Mouse (Mus musculus) heart, embryonic 13.5 days (tissue): ENCODE measurements around the gene Il6ra. TPM values are rescaled to one million over a fixed set of nuclear protein-coding genes. Genes with fewer than 3 reads are reported as not detected.
A peak's percentile ranks its signal among the peaks of the same experiment; 100 is the strongest.

Experiments
- ATAC-seq: fragments of 200-750 bp; cut with Nextera tagmentation; 2 replicates; pipeline ENCODE4 v1.8.0; 2017; ENCODE audit warnings: moderate TSS enrichment; ENCODE audit not compliant: insufficient number of reproducible peaks, low FRiP score, low TSS enrichment; ENCODE audit errors: extremely low read depth
- H3K27ac ChIP-seq: fragments of 300-500 bp; sonication (generic); replicated peaks from 2 replicates; pipeline ENCODE4 v1.5.1; 2015; ENCODE audit warnings: moderate library complexity, mild to moderate bottlenecking, inconsistent platforms
- H3K27me3 ChIP-seq: fragments of 300-500 bp; sonication (generic); replicated peaks from 2 replicates; pipeline ENCODE4 v1.6.1; 2015; ENCODE audit warnings: mild to moderate bottlenecking, inconsistent platforms
- H3K36me3 ChIP-seq: fragments of 300-500 bp; sonication (generic); 2 replicates; pipeline ENCODE4 v1.6.1; 2015; ENCODE audit warnings: mild to moderate bottlenecking, inconsistent platforms
- H3K4me1 ChIP-seq: fragments of 300-500 bp; sonication (generic); 2 replicates; pipeline ENCODE4 v1.6.1; 2015; ENCODE audit warnings: inconsistent platforms
- H3K4me2 ChIP-seq: fragments of 300-500 bp; sonication (generic); 2 replicates; pipeline ENCODE4 v1.6.1; 2015; ENCODE audit warnings: inconsistent platforms, mild to moderate bottlenecking, moderate library complexity
- H3K4me3 ChIP-seq: fragments of 300-500 bp; sonication (generic); 2 replicates; pipeline ENCODE4 v1.5.1; 2015; ENCODE audit warnings: moderate library complexity, mild to moderate bottlenecking, inconsistent platforms
- H3K9ac ChIP-seq: fragments of 300-500 bp; sonication (generic); 2 replicates; pipeline ENCODE4 v1.6.1; 2015; ENCODE audit warnings: inconsistent platforms, mild to moderate bottlenecking, moderate library complexity
- H3K9me3 ChIP-seq: fragments of 300-500 bp; sonication (generic); 2 replicates; pipeline ENCODE4 v1.6.1; 2016; ENCODE audit warnings: inconsistent platforms
- WGBS: fragments of 180-500 bp; shearing (Covaris S2); methylation state at CpG from one replicate; pipeline ENCODE4 v1.1.7; 2015; ENCODE audit warnings: mixed read lengths; 5-methylcytosine and 5-hydroxymethylcytosine counted together
- polyA plus RNA-seq: library from polyadenylated mRNA; unstranded; fragments of >200 nt; fragmentation: Nextera tagmentation; extraction: Ambion mirVana; gene quantifications from 2 replicates; pipeline ENCODE4 v1.2.1, GENCODE M21; 2015

Gene Il6ra
- polyA plus RNA-seq, 1 experiment from 2014 or later: 0.75 TPM

DNA sequence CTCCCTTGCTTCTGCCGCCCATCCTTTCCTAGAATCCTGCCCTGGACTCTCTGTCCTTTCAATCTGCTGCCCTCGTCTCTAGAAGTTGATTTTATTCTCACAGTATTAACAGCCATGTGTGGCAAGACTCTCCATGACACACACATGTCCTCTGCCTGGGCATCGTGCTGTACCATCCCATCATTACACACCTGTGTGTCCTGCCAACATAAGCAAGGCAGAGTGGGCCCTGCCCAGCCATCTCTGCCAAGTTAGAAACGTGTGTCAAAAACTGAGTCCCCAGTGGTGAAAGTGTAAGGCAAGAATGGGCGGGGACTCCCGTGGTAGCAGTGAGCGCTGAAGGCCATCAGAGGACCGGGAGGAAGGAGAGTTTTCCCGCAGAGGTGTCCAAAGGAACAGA, 67.2 kb downstream of the Il6ra start:
- no peak overlapping the region for H3K9ac ChIP-seq
- no peak for ATAC-seq
- H3K27ac ChIP-seq: no peak overlapping the region
- H3K4me3 ChIP-seq: no peak overlapping the region
- H3K27me3 ChIP-seq: no peaks in the 10 kb centered on the region
- peaks cover 4% of the 10 kb centered on the region for H3K4me1 ChIP-seq
- H3K36me3 ChIP-seq: peaks cover 26% of the 10 kb centered on the region; the same call in 1 of the 2 replicates
- no peak overlapping the region for H3K4me2 ChIP-seq
- WGBS: 76% methylated on average over 9 of the region's 9 CpGs
- no peaks in the 10 kb centered on the region for H3K9me3 ChIP-seq

DNA sequence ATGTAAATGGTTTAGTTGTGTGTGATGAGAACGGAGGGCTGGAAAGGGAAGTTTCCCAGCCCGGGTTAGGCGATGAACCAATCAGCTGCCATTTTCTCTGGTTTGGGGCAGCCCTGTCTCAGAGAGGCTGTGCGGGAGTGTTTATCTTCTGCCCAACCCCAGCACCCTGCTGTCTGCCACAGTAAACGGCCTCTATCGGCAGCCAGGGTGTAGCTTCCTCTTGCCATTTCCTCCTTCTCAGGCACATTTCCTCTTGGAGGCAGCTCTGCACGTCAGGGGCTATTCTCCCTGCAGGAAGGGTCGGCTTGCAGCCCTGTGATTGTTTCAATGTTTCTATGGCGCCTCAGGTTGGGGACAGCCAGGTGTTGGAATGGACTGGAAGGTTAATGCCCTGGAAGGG, 69.8 kb downstream of the Il6ra start:
- 38% methylated on average over 9 of the region's 9 CpGs for WGBS
- no peaks in the 10 kb centered on the region for H3K9me3 ChIP-seq
- H3K36me3 ChIP-seq: peaks cover 19% of the 10 kb centered on the region; the same call in 1 of the 2 replicates
- H3K4me1 ChIP-seq: peaks cover 4% of the 10 kb centered on the region
- no peak overlapping the region for H3K4me2 ChIP-seq
- no peak overlapping the region for H3K9ac ChIP-seq
- ATAC-seq: no peak; the same call in 1 of the 2 replicates
- no peak overlapping the region for H3K4me3 ChIP-seq
- H3K27ac ChIP-seq: peak overlapping the region; percentile 54
- no peaks in the 10 kb centered on the region for H3K27me3 ChIP-seq

DNA sequence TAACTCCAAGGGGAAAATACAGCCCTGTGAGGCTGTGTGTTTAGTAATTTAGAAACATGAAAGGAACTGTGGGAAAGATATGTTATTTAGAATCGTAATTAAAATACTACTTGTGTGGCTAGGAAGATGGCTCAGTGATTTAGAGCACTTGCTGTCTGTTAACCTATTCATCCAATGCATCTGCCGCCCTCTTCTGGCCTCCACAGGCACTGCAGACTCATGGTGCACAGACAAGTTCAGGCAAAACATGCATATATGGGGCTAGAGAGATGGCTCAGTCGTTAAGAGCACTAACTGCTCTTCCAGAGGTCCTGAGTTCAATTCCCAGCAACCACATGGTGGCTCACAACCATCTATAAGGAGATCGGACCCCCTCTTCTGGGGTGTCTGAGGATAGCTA, 70.7 kb downstream of the Il6ra start:
- H3K4me3 ChIP-seq: no peak overlapping the region
- no peak overlapping the region for H3K4me2 ChIP-seq
- no peaks in the 10 kb centered on the region; the same call in 1 of the 2 replicates for H3K4me1 ChIP-seq
- peaks cover 19% of the 10 kb centered on the region; the same call in 1 of the 2 replicates for H3K36me3 ChIP-seq
- H3K27me3 ChIP-seq: no peaks in the 10 kb centered on the region
- no peak overlapping the region for H3K27ac ChIP-seq
- ATAC-seq: no peak
- 62% methylated on average over 4 of the region's 4 CpGs for WGBS
- no peak overlapping the region for H3K9ac ChIP-seq
- H3K9me3 ChIP-seq: no peaks in the 10 kb centered on the region

DNA sequence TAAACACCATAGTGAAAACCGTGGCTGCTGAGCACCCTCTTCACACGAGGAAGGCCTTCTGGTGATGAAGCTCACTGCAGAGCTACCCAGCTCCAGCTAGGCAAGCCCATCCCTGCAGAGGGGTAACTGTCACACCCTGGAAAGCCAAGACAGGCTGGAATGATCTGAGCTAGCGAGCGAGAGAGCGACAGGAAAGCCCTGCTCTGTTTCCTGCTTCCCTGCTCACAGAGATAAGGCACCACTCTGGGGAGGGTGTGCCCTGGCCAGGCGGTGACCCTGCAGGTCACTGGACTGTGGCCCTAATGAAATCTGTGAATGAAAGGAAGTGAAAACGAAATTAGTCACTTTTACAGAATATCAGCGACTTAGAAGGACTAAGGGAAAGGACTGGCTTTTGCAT, 77.6 kb downstream of the Il6ra start:
- peak overlapping the region; percentile 59 for H3K27ac ChIP-seq
- peaks cover 17% of the 10 kb centered on the region for H3K4me1 ChIP-seq
- no peaks in the 10 kb centered on the region for H3K9me3 ChIP-seq
- H3K4me3 ChIP-seq: no peak overlapping the region
- H3K36me3 ChIP-seq: peaks cover 8% of the 10 kb centered on the region; the same call in 1 of the 2 replicates
- H3K9ac ChIP-seq: no peak overlapping the region
- ATAC-seq: 0 out of 2 replicates have a peak, but pooled peaks have one; percentile 48
- no peak overlapping the region for H3K4me2 ChIP-seq
- peaks cover 39% of the 10 kb centered on the region for H3K27me3 ChIP-seq
- WGBS: 22% methylated on average over 8 of the region's 8 CpGs

DNA sequence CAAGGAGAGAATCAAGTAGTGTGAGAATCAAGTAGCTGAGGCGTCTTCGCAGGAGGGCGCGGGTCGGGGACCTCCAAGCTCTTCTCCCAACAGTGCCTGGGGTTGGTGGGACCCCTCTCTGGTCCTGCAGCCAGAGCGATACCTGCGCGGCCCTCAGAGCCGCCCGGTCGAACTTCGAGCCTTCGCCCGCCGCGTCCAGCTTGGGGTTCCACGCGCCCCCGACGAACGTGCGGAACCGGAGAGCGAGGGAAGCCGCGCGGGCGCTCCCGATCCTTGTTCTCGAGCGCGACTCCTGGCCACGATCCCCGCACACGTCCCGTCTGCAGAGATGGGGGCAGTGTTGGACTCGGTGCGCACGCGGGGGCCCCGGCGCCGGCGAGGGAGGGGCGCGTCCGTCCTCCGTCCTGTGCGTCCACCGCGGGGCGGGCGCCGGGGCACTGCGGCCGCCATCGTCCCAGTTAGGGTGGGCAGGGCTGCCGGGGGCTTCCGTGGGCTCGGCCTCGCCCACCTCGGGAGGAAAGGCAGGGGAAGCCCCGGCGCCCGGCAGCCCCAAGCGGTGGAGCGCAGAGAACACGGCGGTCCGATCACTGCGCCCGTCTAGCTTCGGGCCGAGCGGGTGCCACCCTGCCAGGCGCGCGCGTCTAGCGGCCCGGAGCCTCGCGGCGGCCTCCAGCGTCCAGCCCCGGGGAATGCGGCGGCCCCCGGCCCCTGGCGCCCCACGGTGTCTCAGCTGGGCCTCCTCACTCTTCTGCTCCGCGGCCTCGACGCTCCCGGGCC, 82.0 kb downstream of the Il6ra start, which contains the start of gene She:
Gene She, plus strand, starts transcription at position 556 of the 777 bp plus-strand sequence.
- peak within 1 kb of the TSS; percentile 87 for H3K27ac ChIP-seq
- no peak for ATAC-seq
- H3K4me2 ChIP-seq: peak within 1 kb of the TSS; percentile 77
- H3K9ac ChIP-seq: peak within 1 kb of the TSS; percentile 82
- H3K4me1 ChIP-seq: peaks cover 15% of the 10 kb centered on the region
- peak within 1 kb of the TSS; percentile 70 for H3K4me3 ChIP-seq
- H3K36me3 ChIP-seq: 0 out of 2 replicates have a peak, but pooled peaks cover 2% of the 10 kb centered on the region
- H3K27me3 ChIP-seq: peaks cover 67% of the 10 kb centered on the region
- WGBS: 1% methylated on average over 90 of the region's 96 CpGs
- H3K9me3 ChIP-seq: no peaks in the 10 kb centered on the region

DNA sequence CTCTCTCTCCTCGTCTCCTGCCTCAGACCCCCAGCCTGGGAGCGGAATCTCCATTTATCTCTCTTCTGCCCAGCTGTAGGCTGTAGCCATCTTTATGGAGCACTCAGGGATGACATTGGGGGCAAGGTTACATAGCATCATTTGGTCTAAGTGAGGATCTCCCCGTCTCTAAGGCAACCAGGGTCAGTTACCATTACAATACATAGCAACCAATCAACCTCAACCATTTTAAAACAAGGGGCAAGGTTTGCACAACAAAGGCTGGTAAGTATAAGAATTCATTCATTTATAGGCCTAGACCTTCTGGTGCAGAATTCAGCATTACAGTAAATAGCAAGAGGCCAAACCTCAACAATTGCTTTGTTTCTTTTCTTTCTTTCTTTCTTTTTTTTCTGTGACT, 86.7 kb downstream of the Il6ra start:
- no peaks in the 10 kb centered on the region for H3K36me3 ChIP-seq
- no peak overlapping the region for H3K27ac ChIP-seq
- H3K4me3 ChIP-seq: no peak overlapping the region
- H3K4me2 ChIP-seq: no peak overlapping the region
- no peak overlapping the region for H3K9ac ChIP-seq
- H3K27me3 ChIP-seq: peaks cover 41% of the 10 kb centered on the region
- no peaks in the 10 kb centered on the region for H3K9me3 ChIP-seq
- peaks cover 2% of the 10 kb centered on the region; the same call in 1 of the 2 replicates for H3K4me1 ChIP-seq
- 59% methylated on average over 3 of the region's 3 CpGs for WGBS
- no peak for ATAC-seq

DNA sequence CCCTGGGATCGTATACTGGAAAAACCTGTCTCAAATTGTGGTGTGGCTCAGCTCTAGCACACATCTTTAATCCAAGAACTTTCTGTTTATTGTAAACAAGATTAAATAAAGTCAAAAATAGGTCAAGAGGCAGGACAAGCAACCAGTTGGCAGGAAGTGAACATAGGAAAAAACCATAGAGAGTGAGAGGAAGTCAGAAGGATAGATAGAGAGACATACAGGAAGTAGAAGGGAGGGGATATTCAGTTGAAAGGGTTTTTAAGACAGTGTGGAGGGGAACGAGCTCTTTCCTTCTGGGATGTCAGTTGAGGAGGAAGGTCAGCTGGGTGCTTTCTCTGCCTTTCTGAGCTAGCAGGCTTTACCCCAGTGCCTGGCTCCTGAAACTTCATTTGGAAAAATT, 89.4 kb downstream of the Il6ra start:
- no peak for ATAC-seq
- H3K4me3 ChIP-seq: no peak overlapping the region
- peaks cover 13% of the 10 kb centered on the region for H3K4me1 ChIP-seq
- no peaks in the 10 kb centered on the region for H3K9me3 ChIP-seq
- H3K36me3 ChIP-seq: no peaks in the 10 kb centered on the region
- peaks cover 14% of the 10 kb centered on the region for H3K27me3 ChIP-seq
- WGBS: 51% methylated on average over 2 of the region's 2 CpGs
- no peak overlapping the region for H3K27ac ChIP-seq
- H3K9ac ChIP-seq: no peak overlapping the region
- no peak overlapping the region for H3K4me2 ChIP-seq

DNA sequence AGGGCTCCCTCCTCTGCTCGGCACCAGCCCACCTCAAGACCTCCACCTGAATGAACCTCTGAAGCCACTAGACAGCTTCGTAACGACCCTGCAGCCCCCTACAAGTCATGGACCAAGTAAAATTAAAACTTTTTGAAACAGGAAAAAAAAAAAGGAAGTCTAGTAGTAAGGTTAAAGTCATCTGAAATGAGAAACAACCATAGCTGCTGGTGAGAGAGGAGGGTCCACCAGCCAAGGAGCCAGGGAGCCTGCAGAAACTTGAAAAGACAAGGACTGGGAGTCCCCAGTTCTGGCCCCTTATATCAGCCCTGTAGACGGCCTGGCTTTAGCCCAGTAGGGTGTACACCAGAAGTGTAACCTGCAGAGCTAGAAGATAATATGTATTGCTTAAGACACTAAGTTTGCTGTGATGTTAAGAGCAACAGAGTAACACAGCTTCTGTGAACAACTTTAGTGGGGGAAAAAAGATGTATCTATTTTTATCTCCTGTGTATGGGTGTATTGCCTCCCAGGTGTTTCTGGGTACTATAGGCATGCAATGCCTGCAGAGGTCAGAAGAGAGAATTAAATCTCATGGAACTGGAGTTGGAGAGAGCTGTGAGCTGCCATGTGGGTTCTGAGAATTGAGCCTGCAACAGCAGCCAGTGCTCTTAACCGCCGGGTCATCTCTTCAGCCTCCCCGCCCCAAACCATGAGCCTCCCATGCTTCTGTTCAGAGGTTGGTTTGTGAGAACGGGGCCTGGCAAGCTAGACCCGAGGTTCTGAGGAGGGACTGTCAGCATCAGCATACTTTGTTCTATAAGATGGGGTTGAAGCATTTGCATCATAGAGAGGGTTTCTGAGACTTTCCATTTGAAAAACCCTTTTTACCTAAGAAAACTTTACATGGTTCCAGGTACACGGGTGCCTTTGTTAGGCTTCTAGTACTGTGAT, 91.2 kb downstream of the Il6ra start:
- no peaks in the 10 kb centered on the region for H3K36me3 ChIP-seq
- no peak for ATAC-seq
- no peak overlapping the region for H3K9ac ChIP-seq
- no peak overlapping the region for H3K4me2 ChIP-seq
- H3K4me1 ChIP-seq: peaks cover 13% of the 10 kb centered on the region
- WGBS: 66% methylated on average over 10 of the region's 10 CpGs
- H3K9me3 ChIP-seq: no peaks in the 10 kb centered on the region
- peaks cover 6% of the 10 kb centered on the region; the same call in 1 of the 2 replicates for H3K27me3 ChIP-seq
- H3K4me3 ChIP-seq: no peak overlapping the region
- H3K27ac ChIP-seq: no peak overlapping the region

DNA sequence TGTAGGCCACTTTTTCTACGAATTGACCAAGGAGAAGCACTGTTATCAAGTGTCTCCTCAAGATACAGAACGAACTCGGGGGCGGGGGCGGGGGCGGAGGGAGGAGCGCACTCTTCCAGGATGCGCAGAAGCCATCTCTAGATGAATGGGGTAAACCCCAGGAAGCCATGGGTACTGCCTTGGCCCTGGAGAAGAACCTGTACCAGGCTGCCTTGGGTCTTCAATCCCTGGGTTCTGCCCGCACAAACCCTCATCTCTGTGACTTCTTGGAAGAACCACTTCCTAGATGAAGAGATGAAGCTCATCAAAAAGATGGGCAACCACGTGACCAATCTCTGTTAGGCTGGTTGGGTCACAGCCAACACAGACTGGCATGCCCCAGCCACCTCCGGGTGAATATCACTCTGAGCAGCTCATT, 91.9 kb downstream of the Il6ra start:
- H3K36me3 ChIP-seq: no peaks in the 10 kb centered on the region
- peaks cover 7% of the 10 kb centered on the region; the same call in 1 of the 2 replicates for H3K27me3 ChIP-seq
- H3K4me2 ChIP-seq: no peak overlapping the region
- H3K4me1 ChIP-seq: peaks cover 13% of the 10 kb centered on the region
- 78% methylated on average over 11 of the region's 11 CpGs for WGBS
- H3K4me3 ChIP-seq: no peak overlapping the region
- H3K9me3 ChIP-seq: no peaks in the 10 kb centered on the region
- no peak overlapping the region for H3K27ac ChIP-seq
- H3K9ac ChIP-seq: no peak overlapping the region
- ATAC-seq: no peak

DNA sequence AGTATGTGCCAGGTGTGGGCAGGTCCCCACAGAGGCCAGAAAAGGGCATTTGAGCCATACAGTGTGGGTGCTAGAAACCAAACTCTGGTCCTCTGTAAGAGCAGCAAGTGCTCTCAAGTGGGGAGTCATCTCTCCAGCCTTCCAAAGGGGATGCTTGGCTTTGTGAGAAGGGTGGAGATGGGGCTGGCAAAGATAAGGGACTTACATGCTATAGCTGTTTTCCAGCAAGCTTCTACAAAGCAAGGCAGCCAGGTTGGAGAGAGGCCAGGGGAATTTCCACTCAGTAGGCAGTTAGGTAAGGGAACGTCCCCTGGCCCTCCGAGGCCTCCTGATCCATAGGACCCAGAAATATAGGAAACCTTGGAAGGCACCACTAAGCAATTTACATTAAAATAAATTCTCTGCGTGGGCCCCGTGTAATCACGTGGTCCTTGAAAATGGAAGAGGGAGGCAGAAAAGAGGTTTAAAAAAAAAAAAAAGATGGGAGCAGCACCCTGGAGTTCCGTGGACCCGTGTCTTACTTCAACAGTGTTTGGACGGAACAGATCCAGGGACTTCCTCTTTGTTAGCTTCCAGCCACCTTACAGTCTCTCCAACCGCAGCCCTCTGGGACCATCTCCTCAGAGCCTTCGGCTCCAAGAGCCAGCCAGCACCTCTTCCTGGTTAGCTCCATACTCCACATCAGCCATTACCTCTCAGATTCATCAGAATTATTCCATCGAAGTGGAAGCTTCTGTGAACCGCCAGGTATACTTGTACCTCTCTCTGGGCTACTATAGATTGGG, 92.5 kb downstream of the Il6ra start:
- Histone ChIP-seq H3K36me3 (no peaks in the 10 kb centered on the region), H3K9ac (no peak overlapping the region), H3K27ac (no peak overlapping the region), H3K4me2 (no peak overlapping the region), H3K9me3 (no peaks in the 10 kb centered on the region), H3K4me3 (no peak overlapping the region), H3K27me3 (peaks cover 7% of the 10 kb centered on the region; the same call in 1 of the 2 replicates), H3K4me1 (peaks cover 13% of the 10 kb centered on the region)
- ATAC-seq: no peak
- WGBS: 77% methylated on average over 12 of the region's 12 CpGs
